Mouse (Mus musculus) T-cell, adult 2 months (primary cell): Measurements from ENCODE around the gene Vmn2r96.
"Not testable (repeated sequence)": the region's sequence is repeated elsewhere in the genome, so short reads cannot be mapped to it uniquely, and the experiment has no call there.

ENCODE experiments used
- DNase-seq: peaks from one replicate; pipeline ENCODE4 v3.0.0; 2022; ENCODE audit warnings: low spot score

Gene Vmn2r96

DNA sequence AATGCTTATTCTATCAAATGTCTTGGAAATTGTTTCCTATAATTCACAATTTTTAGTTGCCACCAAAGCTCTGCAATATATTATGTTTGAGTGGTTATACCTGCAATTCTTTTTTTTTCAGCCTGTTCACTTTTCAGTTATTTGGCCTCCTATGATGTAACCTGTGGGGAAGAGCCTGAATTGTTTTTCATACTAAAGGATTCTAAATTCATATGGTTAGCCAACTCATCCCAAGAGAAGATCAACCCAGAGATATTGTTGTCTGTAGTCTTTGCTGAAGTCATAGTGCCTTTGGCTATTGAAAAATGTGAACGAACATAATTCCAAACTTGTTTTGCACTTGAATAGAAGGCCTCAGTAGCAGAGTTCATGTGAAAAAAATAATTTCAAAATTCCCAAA lies at the start of gene Vmn2r96:
Gene Vmn2r96 (plus strand): TSS at position 301 of the 400 bp plus-strand sequence.
- not testable (repeated sequence) for DNase-seq

DNA sequence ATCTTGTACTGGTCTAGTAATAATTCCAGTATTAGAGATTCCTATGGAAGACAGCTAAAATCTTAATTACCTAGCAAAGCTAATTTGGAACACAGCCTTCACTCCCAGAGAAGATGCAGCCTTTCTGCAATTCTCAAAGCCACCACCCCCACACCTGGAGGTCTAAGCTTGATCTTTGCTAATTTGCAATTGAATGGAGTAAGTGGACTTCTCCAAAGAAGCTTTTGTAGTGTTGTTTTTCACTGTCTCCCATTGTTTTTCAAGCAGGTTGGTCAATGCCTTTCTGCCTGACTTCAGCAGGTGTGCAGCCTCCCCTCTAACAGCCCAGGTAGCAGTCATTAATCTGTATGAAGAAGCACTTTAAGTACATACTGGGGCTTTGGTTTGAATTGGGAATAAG lies 49.6 kb upstream of the Vmn2r96 start:
- DNase-seq = no peak

DNA sequence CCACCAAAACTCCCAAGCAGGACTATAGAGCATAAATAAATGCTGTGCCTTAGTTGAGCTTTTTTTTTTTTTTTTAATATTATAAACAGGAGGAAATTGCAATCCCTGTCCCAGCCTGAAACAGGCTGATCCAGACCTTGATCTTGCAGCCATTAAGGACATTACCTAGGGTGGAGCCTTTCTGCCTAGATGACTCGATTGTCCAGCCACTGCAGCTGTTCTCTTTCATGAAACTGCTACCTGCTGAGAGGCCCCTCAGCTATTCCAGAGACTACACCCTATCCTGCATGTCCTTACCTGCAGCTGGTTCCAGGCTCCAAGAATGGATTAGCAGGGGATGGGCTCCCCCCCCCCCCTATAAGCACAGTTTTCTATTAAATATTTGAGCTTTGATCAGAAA lies 49.0 kb upstream of the Vmn2r96 start:
- DNase-seq = no peak

DNA sequence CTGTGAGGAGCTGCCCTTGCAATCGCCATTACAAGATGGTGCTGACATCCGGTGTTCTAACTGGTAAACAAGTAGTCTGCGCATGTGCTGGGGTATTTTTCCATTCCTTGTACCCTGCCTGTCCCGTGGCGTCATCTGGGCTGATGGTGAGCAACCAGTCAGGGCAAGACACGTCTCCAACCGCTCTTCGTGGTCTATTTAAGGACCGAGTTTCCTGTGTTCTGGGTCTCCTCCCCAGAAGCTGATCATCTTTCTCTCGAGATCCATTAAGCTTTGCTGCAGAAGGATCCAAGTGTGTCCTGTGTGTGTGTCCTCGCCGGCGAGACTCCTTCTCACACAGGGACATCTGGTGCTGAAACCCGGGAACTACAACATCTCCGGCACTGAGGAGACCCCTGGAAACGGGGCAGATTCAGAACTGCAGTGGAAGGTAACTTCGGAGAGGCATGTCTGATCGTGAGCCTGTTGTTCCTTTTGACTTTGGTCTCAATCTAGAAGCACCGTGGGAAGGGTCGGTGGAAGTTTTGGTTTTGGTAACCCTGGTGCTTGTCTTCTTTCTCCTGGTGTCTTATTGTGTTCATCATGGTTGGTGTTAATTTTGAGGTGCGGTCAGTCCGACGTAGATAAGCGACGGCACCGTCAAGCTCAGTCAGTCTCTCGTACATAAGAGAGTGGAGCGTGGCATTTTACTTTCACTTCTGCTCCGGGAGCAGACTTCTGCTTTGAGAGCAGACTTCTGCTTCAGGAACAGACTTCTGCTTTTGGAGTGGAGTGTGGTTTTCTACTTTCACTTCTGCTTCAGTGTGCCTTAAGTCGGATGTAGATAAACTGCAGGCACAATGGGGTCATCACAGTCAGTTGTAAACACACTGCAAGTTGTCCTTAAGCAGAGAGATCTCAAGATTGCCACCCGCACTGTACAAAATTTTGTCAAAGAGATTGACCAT lies 14.5 kb upstream of the Vmn2r96 start:
- peak; percentile 68 for DNase-seq

DNA sequence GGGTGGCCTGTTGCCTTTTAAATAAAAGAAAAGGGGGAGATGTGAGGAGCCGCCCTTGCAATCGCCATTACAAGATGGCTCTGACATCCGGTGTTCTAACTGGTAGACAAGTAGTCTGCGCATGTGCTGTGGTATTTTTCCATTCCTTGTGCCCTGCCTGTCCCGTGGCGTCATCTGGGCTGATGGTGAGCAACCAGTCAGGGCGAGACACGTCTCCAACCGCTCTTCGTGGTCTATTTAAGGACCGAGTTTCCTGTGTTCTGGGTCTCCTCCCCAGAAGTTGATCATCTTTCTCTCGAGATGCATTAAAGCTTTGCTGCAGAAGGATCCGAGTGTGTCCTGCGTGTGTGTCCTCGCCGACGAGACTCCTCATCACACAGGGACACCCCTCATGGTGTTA lies 6.8 kb upstream of the Vmn2r96 start:
- DNase-seq = peak; percentile 41

DNA sequence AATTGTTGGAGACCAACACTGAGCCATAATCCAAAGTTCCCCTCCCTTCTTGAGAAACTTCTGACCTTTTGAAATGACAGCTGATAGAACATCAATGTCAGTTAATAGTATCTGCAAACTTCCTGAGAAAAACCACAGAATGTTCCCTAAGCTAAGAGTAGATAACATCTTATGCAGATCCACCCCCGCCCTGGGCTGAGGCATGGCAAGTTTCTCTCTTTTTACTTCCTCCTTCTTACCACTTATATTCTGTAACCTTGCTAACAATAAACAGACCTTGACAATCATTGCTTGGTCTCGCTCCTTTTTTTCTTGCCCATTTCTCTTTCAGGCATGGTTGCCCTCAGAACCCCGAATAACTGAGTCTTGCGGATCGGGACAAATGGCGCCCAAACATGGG lies 42.2 kb downstream of the Vmn2r96 start:
- not testable (repeated sequence) for DNase-seq

DNA sequence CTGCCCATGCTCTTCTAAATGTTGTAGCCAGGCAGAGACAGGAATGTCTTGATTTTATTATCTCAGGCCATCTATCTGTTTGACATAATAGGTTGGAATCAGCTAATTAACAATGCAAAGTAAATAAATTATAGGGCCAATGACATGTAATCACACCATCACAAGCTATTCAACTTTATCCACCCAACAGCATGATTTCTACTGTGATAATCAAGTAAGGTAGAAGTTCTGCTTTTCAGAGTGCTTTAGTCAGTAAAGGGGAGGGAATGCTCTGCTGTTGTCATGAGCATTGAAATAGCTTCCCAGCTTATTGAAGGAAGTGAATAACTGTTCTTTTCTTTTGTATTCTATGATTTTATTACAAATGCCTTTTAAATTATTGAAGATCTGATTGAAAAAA lies 53.6 kb downstream of the Vmn2r96 start:
- DNase-seq = no peak
